Mouse (Mus musculus): ENCODE data around the gene Slc22a12. TPM values are rescaled to one million over a fixed set of nuclear protein-coding genes. Genes with fewer than 3 reads are reported as not detected.

Slc22a12 gene
- total RNA-seq (2015; ENCODE audit: low replicate concordance) (not detected in 2 replicates), total RNA-seq (2017; ENCODE audit: low replicate concordance) (not detected in 2 replicates)

DNA sequence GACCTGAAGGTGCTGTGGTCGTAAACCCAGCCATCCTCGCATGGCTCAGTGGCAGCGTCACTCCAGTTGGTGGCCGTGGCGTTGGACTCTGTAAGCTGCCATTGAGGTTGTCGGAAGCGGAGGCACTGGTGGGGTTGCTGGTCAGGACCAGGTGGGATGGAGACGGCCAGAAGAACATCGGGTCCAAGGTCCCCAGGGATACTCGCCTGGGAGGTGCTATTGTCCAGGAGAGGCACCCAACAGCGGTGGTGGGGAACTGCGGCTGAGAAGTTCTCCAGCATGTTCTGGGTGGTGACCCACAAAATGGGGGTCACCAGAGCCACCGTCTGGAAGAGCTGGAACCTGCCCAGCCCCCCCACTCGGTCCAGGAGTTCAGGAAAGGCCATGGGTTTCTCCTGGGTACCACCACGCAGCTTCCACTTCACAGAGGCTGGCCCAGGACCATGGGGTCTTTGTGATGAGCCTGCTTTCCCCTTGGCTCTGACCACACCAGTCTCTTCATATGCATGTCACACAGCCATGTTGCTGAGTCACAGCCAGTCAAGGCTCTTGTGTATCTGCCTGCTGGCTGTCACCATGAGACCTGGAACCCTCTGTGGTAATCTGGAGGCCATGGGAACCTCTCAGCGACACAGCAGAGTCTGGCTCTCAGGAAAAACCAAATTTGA is at the start of gene Slc22a12:
Gene Slc22a12, minus strand, starts transcription at position 666 of the 668 bp plus-strand sequence.
- ATAC-seq (replicated peaks; ENCODE audit: low FRiP score, poor library complexity, severe bottlenecking) = no peak

DNA sequence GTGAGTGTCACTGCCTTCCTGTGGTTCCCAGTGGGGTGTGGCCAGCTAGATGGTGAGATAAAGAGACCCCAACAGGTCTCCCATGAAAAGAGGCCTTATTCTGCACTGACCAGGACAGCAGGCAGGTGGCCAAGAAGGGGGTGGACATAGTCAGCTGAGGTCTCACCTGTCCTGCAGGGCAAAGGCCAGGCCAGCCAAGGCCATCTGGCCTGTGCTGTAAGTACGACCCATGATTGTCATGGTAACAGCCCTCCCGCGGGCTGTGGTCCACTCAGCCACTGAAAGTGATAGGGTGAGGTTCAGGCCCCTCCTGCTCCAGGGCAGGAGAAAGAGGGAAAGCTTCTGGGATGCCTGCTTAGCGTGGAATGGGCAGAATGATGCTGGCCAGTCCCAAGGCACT is 29.2 kb upstream of the Slc22a12 start:
- ATAC-seq (replicated peaks; ENCODE audit: low FRiP score, poor library complexity, severe bottlenecking) = no peak

DNA sequence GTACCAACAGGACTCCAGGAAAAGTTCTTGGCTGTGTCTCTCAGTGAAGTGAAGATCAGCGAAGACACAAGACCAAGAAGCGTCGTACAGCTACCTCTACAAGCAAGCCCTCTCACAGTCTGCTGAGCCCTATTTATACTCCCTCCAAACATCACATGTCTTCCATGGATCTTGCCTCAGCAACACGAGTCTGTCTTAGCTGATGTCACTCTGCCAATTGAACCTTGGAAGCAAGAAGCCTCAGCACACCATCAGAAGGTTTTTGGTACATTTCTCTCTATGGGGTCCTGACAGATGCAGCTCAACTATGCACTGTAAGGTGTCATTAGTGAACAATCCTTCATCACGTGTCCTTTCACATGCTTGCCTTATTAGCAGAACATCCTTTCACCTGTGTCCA is 28.6 kb upstream of the Slc22a12 start:
- no peak for ATAC-seq (replicated peaks; ENCODE audit: low FRiP score, poor library complexity, severe bottlenecking)

DNA sequence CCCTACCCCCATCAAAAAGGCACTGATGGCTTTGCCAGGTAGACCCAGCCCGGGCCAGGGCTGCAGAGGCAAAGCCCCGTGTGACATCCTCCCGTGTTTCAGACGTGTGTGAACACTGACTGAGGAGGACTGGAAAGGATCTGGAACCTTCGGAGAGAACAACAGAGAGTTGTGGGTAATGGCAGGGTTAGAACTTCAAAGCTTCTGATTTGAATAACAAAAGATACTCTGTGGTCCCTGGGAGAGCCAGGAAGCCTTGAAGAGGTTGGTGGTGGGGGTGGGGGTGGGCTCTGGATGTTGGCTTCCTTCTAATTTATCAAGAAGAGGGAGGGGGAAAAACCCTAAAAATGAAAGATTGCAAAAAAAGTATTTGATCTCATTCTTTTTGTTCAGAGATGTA is 26.7 kb upstream of the Slc22a12 start:
- ATAC-seq (replicated peaks; ENCODE audit: low FRiP score, poor library complexity, severe bottlenecking) = no peak

DNA sequence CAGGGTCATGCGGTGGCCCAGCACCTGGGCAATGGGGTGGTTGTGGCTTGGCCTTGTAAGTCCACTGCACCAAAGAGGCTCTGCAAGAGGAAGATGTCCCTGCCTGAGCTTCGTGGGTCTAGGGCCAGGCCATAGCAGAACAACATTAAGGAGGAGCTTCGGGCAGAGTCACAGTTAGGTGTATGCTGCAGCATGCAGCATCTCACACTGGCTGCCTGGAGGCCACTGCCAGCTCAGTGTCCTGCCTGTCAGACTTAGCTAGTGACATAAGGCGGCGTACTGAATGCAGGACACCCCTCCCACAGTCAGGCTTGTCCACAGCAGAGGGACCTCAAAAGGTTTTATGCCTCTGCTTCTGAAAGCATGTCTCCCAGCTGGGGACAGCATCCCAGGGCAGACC is 26.2 kb upstream of the Slc22a12 start:
- no peak for ATAC-seq (replicated peaks; ENCODE audit: low FRiP score, poor library complexity, severe bottlenecking)

DNA sequence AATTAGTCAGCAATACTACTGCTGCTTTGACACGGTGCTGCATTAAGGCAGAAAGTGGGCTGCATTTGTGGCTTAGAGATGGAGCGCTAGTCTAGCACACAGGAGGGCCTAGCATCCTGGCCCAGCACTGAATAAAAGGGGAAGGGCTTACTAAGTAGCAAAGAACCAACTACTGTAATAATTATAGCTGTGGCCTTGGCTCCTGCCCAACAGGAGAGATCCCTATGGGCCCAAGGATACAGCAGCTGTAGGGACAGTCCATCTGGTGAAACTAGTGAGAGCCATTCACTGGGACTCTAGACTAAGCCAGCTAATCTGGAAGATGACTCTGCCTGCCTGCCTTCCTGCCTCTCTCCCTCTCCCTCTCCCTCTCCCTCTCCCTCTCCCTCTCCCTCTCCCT is 23.6 kb upstream of the Slc22a12 start:
- no peak for ATAC-seq (replicated peaks; ENCODE audit: low FRiP score, poor library complexity, severe bottlenecking)

DNA sequence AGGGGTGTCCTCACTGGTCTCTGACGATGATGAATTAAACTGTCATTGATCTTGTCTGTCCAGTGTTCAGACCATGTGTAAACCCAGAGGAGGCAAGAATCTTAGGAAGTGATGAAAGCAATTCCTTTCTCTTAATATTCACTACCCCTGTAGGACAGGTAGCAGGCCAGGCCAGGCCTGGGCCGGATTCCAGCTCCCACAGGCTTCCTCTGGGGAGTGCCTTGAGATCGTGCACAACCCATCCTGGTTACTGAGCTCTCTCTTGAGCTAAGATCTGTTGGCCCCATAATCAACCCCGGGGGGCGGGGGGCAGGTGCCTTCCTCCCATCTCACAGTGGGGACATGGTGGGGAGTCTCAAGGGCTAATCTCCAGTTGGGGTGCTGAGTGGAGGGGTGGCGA is 22.3 kb upstream of the Slc22a12 start:
- ATAC-seq (replicated peaks; ENCODE audit: low FRiP score, poor library complexity, severe bottlenecking) = no peak

DNA sequence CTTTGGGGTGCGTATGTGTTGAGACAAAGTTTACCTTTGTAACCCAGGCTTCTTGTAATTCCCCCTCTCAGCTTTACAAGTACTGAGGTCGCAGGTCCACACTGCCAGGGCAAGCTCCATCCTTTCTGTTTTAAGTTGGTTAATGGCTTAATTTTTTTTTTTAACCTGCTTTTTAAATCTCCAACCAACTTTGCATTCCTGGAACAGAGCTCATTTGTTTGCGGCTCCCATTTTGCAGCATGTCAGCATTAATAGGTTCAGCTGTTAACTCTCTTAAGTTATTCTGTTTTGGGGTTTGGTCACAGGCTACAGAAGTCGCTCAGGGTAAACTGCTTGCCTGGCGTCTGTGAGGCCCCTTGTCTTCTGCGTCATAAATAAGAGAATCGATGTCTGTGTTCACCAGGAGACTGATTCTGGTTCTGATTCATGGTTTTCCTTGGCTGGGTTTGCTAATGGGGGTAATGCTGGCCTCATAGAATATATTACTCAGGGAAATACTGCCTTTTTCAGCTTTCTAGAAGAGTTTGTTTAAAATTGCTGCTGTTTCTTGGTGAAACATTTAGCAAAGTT is 17.5 kb upstream of the Slc22a12 start:
- ATAC-seq (replicated peaks; ENCODE audit: low FRiP score, poor library complexity, severe bottlenecking) = no peak

DNA sequence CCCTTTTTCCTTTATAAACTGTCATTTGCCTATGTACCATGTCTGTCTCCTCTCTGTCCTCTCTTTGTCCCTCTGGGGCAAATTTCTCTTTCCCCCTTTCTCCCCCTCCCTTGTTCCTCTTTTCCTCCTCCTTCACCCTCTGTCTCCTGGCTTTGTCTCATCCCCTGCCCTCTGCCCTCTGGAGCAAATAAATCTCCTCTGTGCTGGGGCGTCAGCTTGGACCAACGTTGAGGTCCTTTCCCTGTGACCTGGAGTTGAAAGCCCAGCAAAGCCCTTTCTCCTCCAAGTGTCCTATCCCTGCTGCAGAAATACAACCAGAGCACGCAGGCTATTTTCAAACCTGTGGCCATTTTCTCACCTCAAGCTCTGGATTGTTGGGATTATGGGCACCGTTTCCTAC is 16.7 kb upstream of the Slc22a12 start:
- ATAC-seq (replicated peaks; ENCODE audit: low FRiP score, poor library complexity, severe bottlenecking) = no peak

DNA sequence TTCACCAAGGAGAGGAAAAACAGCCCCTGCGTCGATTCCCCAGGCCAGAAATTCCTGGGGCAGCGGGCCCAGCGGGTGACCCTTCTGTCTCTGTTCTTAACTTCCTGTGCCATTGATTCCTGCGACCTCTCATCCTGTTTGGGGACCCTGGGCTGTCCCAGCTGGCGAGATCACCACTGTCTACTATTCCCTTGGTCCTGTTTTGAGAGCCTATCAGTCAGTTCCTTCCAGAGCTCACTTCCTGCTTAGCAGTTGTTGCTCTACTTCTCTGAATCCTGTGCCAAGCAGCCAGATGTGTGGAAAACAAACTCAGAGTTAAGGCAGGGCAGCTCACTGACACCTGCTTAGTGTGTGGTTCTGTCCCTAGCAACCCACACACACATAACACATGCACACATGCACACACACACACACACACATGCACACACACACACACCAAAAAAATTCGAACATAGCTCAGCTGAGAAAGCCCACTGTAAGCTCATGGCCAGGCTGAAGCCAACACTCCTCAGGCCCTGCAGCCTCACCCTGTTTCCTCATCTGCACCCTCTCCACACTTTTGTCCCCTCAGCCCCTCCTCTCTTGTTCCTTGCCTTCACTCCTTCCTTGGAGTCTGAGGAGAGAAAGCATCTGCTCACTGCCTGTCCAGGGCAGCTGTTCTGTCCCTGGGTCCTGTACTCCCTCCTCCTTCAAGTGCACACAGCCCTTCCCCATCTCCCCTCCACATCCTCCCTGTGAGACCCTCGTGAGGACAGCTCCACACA is 11.2 kb upstream of the Slc22a12 start:
- no peak for ATAC-seq (replicated peaks; ENCODE audit: low FRiP score, poor library complexity, severe bottlenecking)

DNA sequence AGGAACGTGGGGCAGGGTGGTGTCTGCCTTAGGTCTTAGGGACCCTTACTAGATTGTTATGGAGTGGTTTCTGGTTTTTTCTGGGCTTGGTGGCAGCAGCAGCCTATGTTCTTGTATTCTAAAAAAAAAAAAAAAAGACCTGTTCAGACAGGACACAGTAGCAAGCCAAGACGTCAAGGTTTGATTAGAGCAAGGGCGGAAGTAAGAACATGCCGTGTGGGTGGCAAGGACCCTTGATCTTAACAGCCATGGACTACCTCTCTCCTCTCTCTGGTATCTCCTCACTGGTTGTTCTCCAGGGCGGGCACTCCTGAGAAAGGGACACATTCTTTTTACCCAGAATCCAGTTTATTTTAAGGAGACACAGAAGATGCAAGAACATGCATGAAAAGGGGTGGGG is 10.3 kb upstream of the Slc22a12 start:
- no peak for ATAC-seq (replicated peaks; ENCODE audit: low FRiP score, poor library complexity, severe bottlenecking)

DNA sequence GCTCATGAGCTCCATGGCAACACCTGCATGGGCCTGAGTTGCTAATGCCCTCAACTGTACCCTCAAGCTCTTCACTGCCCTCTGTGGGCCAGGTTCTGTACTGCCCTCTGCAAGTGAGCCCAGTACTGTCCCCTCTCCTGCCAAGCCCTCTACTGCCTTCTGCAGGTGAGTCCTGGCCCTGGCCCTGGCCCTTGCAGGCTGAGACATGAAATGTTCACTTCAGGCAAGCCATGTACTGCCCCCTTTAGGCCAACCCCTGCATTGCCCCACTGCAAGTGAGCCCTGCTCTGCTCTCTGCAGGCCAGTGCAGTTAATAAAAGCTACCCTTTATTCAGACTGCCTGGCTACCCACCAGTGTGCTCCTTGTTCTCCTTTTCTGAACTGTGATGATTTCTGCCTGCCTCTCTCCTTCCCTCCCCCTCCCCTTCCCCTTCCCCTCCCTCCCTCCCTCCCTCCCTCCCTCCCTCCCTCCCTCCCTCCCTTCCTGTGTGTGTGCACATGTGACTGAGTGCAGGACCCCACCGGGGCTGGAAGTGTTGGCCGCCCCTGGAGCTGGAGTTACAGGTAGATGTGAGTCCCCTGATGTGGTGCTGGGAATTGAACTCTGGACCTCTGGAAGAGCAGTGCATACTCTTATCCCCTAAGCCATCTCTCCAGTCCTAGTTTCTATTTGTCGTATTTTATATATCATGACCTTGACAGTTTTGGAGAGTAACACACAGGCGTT is 9.6 kb upstream of the Slc22a12 start:
- ATAC-seq (replicated peaks; ENCODE audit: low FRiP score, poor library complexity, severe bottlenecking) = peak; percentile 53

DNA sequence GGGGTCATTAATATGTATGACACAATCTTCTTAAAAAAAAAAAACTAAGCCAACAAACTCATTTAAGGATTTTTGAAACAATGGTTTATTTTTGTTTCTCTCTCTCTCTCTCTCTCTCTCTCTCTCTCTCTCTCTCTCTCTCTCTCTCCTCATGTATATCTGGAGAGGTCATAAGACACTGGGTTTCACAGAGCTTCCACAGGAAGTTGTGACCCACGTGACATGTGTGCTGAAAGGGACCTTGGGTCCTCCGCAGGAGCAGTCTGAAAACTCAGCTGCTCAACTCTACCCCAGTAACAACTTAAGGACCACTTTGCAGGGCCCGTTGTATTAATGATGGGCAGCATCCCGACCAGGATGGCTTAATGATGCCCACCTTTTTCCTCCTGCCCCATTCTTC is 8.4 kb upstream of the Slc22a12 start:
- no peak for ATAC-seq (replicated peaks; ENCODE audit: low FRiP score, poor library complexity, severe bottlenecking)

DNA sequence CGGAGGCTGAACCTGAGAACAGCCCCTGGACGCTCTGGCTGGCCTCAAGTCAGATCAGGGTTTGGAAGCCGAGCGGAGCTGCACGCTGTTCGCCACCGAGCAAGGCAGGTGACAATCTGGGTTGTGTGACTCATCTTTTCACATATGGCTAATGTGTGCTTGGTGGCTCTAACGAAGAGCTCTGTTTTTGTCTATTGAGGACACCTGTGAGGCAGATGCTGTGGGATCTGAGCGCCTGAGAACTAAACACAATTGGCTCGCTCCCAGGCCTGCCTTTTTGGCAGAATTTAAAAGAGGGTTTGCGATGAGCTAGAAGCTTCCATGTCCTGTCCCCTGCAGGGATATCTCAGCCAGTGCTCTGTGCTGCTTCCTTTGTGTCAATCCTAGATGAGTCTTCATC is 6.7 kb upstream of the Slc22a12 start:
- ATAC-seq (replicated peaks; ENCODE audit: low FRiP score, poor library complexity, severe bottlenecking) = no peak

DNA sequence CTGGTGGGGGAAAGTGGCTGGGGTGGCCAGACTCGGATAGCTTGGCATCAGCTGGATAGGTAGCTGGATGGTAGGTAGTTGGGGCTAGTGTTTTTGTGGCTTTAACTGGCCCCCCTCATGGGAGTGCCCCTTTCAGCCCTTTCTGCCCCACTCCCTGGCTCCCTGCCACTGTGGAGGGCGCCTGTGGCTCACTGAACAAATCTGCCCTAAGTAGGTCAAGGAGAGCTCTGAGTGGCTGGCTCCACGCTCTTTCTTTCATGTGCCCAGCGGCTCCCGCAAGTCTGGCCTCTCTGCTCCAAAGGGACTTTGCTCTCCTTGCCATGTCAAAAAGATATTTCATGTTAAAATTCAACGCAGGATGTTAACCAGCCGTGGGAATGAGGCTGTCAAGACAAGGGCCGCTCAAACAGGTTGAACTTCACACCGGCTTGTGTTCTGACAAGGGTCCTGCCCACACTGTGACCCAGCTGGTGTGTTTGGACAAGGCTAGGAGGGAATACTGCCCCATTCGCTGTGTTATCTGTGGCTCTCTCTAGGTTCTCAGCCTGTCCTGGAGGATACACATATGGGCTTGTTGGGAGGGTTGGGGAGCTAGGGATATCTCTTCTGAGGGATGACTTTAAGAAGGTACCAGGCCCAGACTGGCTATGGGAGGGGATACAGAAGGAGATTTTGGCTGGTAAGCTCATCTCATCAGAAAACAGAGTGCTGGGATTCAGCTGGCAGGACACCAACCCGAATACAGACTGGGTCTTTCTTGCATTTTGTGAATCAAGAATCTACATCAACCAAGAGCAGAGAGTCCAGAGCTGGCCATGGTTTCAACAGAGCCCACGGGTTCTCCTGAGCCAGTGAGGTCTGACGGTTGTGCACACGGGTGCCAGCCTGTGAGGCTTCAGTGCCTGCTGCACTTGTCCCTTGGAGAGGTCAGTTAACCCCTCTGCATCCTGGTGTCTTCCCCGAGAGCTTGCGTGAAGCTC is 5.9 kb upstream of the Slc22a12 start:
- ATAC-seq (replicated peaks; ENCODE audit: low FRiP score, poor library complexity, severe bottlenecking) = no peak

DNA sequence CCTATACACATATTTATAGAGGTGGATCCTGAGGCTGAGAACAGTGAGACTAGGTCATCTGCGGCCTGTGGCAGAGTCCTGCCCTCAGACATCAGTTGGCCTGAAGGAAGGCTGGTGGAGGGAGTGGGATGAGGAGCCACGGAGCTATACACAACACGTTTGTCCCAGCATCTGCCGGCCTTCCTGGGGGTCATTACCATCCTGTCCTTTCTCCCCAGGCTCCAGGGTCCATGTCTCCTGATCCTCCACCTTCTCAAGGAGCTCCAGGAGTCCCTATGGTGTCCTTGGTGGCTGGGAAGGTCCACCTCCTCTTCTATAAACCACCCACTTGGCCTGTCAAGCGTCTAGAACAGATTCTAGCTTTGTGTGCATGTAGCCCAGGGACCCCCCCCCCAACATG is 5.0 kb upstream of the Slc22a12 start:
- ATAC-seq (replicated peaks; ENCODE audit: low FRiP score, poor library complexity, severe bottlenecking) = no peak

DNA sequence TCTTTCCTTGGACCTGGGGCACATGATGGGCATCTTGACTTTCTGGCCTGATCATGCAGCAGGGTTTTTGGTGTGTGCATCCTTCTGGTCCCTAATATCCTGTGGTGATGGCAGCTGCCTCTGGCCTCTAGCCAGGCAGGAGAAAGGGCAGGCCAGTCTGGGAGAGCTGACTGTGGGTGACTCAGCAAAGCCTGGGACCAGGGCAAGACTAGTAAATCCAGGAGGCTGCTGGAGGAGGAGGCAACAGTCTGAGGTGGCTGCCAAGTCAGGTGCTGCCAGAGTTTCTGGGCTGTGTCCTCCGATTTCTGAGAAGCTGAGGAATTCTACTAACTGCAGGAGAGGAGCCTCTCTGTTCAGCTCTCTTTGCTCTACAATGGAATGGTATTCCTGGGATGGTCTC is 3.3 kb upstream of the Slc22a12 start:
- no peak for ATAC-seq (replicated peaks; ENCODE audit: low FRiP score, poor library complexity, severe bottlenecking)

DNA sequence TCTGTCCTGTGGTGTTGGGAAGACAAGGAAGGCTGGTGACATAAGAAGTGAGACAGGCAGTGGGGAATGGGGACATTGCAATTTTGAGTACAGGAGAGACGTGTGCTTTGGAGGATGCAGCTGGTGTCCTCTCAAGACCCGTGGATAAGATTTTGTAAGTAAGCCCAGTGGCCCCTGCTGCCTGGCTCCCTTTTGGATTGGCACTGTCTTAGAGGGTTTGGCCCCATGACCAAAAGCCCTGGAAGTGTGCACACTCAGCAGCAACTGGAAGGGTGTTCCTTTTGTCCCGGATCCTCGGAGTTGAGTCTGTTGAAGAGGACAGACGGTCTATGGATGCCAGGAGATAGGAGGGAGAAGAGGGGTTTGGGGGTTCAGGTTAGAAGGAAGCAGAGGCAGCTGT is 2.6 kb upstream of the Slc22a12 start:
- no peak for ATAC-seq (replicated peaks; ENCODE audit: low FRiP score, poor library complexity, severe bottlenecking)

DNA sequence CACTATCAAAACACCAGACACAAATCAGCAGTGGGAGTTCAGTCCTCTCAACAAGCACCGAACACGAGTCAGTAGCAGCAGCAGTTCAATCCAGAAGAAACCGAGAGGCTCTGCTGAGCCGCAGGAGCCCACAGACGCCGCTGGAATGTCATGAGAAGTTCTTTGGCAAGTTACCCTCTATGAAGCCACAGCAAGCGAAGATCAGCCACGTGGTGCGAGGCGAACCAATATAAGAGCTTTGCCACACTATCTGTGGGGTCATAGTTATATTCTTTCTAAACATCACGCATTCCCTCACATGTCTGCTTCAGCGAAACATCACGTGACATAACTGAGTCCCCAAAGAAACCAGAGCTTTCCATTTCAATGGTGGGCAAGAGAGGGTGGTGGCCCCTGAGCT is 1.9 kb upstream of the Slc22a12 start:
- no peak for ATAC-seq (replicated peaks; ENCODE audit: low FRiP score, poor library complexity, severe bottlenecking)
